Mouse (Mus musculus): ENCODE data around the gene Zdhhc7.

Zdhhc7 gene

DNA sequence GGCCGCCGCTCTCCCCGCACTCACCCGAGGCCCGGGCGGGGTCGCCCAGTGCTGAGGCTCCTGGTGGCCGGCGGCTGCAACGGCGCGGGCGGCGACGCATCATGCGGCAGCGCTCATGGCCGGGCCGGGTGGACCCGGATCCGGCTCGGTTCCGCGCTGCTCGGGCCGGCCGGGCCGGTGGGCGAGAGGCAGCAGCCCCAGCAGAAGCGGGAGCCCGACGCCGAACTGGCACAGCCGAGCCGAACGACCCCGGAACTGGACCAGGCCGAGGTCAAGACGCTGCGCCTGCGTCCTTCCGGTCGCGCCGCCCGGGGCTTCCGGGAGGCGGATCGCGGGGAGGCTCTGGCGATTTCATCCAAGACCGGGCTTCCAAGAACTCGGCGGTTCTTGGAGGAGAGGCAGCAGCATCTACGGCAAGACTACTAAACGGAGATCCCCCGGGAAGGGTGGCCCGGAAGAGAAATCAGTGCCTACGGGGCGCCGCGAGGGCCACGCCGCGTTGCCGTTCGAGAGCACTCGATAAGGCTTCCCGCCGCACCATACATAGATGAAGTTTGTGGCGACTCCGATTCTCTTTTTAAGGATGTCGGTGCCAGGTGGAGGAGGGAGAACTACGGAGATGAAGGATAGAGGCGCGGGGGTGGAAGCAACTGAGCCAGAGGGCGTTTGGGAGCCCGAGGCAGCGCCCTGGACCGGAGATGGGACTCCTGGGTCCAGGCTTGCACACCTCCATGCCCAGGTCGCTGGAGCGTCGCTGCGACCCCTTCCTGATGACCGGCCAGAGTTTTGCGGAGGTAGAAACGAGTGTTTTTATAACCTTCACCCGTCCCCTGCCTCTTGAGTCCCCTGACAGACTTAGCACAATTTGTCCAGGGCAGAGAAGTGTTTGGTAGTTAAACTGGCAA lies at the start of gene Zdhhc7:
TSS of gene Zdhhc7 (minus strand) at position 415 of the 905 bp plus-strand sequence.
- DNase-seq (ENCODE audit: low read depth, low spot score): peak; percentile 91

GRCm38 (mm10) chr8:120150028-120150427 lies 48.7 kb upstream of the Zdhhc7 start:
- no peak for DNase-seq (ENCODE audit: low read depth, low spot score)

GRCm38 (mm10) chr8:120146051-120146450 lies 44.8 kb upstream of the Zdhhc7 start:
- DNase-seq (ENCODE audit: low read depth, low spot score): no peak

- DNase-seq (ENCODE audit: low read depth, low spot score): peak; percentile 91
These were observed 43.5 kb upstream of the Zdhhc7 start for GRCm38 (mm10) chr8:120144652-120145301.

GRCm38 (mm10) chr8:120143911-120144651 lies 42.8 kb upstream of the Zdhhc7 start:
- DNase-seq (ENCODE audit: low read depth, low spot score): peak; percentile 86

- DNase-seq (ENCODE audit: low read depth, low spot score): no peak
These were observed 39.5 kb upstream of the Zdhhc7 start for GRCm38 (mm10) chr8:120140769-120141168.

DNA sequence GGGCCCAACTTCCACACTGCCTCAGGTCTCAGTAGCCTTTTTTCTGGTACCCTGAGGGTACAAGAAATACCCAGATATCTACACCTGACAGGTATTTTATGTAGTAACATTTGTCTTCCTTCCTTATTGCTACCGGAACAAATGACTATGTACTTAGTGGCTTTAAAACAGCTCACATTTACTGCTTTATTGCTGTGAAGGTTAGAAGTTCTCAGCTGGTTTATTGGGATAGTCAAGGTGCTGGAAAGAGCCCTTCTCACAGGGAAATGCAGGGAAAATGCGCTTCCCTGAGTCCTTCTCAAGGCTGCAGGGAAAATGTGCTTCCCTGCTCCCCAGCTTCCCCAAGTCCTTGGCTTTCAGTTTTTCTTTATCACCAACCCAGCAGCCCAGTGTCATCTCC lies 37.7 kb upstream of the Zdhhc7 start:
- no peak for DNase-seq (ENCODE audit: low read depth, low spot score)

DNA sequence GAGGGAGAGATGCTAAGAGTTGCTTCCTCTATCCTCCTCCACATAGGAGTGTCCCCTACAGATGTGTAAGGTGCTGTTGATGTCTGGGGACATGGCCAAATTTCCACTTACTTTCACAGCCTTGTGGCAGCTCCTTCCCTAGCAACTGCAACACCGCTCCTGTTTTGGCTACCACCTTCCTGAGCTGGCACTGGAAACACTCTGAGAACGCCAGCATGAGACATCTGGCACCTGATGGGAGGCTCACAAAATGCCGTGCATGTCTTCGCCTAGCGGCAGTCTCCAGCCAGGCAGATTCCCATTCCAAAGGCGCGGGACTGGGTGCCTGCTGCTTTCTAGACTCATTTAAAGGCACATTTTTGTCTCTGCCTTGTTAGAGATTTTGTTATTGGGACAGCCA lies 35.3 kb upstream of the Zdhhc7 start:
- DNase-seq (ENCODE audit: low read depth, low spot score): peak; percentile 96

DNA sequence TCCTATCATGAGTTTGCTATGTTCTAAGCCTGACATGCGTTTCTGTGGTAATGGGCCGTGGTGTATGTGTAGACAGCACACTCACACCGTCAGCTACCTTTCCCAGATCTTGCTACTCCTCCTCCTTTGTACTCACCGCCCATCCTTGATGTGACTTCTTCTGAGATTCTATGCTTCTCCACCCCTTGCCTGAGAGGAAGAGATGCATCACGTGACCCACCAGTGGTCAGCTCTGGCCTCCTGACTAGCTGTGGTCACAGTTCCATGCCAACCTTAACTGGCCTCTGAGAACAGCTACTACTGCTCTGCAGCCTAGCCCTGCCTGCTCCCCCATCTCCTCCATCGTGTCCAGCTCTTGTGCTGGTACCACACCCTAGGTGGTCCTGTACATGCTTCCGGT lies 34.4 kb upstream of the Zdhhc7 start:
- no peak for DNase-seq (ENCODE audit: low read depth, low spot score)

DNA sequence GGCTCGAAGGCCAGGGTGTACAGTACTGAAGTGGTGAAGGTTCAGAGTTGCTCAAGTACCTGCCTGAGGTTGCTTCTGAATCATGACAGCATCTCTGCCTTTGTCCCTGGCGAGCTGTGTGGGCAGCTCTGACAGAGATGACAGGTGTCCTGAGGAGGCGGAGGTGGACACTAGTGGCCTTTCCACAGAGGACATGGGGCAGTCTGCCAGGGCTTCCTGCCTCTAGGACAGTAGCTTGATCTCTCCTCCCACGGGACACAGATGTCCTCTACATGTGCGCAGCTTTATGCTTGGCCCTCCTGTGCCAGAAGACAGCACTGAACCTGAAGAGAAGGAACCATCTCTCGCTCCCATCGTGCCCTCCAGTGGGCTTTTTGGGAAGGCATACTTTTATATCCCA lies 31.9 kb upstream of the Zdhhc7 start:
- DNase-seq (ENCODE audit: low read depth, low spot score): peak; percentile 98

DNA sequence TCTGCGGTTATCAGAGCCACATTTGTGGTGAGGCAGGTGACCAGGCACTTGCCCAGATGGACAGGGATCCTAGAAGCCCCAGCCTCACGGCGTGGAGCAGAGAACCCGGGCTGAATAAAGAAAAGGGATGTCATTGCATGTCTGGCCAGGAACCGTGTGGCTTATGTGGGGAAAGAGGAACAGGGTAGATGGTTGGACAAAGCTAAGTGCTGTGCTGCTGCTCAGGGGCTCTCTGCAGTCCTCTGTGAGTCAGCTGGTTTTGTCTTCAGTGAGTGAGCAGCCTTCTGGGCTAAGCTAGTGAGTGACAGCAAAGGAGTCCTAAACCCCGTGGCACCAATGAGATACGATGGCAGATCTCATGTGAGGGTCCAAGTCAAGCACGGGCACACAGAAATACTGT lies 29.9 kb upstream of the Zdhhc7 start:
- no peak for DNase-seq (ENCODE audit: low read depth, low spot score)

DNA sequence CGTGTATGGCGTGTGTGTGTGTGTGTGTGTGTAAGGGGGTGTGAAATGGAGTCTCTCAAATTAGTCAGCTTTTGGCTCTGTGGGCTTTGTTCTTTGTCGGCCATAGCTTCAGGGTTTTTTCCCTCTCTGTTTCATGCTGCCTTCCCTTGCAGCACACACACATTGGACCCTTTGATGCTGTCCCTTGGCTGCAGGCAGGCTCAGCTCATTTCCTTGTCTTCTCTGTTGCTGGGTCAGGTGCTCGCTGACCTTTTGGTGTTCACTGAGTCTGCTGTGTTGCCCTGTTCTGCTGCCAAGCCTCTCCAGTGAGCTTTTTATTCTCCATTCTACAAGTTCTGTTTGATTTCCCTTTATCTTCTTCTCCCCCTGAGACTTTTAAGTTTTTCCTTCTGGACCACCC lies 28.3 kb upstream of the Zdhhc7 start:
- DNase-seq (ENCODE audit: low read depth, low spot score): peak; percentile 74

DNA sequence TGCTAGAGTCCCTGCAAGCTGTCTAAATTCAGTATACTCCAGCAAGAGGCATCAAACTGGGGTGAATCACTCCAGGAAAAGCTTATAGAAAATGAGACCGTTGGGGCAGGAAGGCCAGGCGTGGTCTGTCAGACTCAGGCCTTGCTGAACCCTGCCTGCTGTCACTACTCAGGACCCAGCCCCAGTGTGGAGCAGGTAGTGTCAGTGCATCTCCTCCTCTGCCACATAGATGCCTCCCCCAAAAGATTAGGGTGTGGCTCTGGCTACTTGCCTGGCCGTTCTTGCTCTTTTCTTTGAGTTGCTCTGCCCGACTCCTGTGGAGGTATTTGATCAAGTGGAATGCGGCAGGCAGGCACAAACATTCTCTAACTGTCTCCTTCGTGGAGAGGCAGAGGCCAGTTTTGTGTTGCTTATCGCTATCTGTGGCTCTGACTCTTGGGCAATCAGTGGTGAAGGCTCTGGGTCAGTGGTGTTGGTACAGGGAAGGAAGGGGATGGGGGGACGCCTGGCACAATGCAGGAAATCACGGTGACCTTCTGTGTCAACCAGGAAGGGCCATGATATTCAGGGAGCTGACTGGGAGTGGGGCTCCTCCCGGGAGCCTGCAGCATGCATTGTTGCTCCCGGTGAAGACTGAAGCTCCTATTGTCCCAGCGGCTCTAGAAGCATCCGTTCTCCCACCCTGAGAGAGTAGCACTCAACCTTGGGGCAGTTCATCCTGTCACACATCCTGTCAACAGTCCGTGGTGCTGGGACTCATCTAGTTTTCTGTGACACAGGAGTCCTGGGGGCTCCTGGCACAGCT lies 25.3 kb upstream of the Zdhhc7 start:
- no peak for DNase-seq (ENCODE audit: low read depth, low spot score)

- DNase-seq (ENCODE audit: low read depth, low spot score): no peak
These were observed 23.6 kb upstream of the Zdhhc7 start for GRCm38 (mm10) chr8:120124836-120125389.

- DNase-seq (ENCODE audit: low read depth, low spot score): no peak
These were observed 23.0 kb upstream of the Zdhhc7 start for GRCm38 (mm10) chr8:120124261-120124660.

DNA sequence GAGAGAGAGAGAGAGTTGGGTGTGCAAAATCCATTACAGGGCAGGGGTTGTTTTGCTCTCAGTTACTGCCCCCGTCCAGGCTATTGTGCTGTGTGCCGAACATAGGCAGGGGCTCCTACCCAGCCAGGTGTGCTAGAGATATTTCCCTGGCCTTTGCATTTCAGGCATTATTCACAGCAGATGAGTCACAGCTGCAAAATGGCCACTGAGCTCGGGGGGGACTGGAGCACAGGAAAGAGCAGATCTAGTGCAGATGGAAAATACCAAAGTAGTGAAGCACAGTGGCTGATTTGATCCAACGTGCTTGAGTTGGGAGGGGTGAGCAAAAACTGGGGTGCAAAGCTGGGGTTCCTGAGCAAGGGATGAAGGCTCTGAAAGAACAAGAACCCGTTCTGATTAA lies 19.7 kb upstream of the Zdhhc7 start:
- DNase-seq (ENCODE audit: low read depth, low spot score): peak; percentile 71

DNA sequence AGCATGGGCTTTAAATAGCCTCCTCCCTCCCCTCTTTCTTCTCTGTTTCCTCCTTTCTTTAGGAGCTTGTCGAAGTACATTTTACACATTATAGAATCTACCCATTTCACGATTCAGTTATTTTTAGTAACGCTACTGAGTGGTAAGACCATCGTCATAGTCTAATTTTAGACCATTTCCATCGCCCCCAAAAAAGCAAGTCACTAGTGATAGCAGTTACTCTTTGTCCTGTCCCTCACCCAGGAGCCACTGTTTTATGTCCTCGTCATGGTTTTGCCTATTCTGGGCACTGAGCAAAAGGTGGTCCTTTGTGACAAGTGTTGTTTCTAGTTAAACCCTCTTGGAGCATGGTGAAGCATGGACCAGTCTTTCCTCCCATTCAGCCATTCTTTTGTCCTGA lies 18.6 kb upstream of the Zdhhc7 start:
- DNase-seq (ENCODE audit: low read depth, low spot score): peak; percentile 39

- no peak for DNase-seq (ENCODE audit: low read depth, low spot score)
These were observed 18.1 kb upstream of the Zdhhc7 start for GRCm38 (mm10) chr8:120119429-120119828.

GRCm38 (mm10) chr8:120118847-120119246 lies 17.6 kb upstream of the Zdhhc7 start:
- DNase-seq (ENCODE audit: low read depth, low spot score): peak; percentile 74

DNA sequence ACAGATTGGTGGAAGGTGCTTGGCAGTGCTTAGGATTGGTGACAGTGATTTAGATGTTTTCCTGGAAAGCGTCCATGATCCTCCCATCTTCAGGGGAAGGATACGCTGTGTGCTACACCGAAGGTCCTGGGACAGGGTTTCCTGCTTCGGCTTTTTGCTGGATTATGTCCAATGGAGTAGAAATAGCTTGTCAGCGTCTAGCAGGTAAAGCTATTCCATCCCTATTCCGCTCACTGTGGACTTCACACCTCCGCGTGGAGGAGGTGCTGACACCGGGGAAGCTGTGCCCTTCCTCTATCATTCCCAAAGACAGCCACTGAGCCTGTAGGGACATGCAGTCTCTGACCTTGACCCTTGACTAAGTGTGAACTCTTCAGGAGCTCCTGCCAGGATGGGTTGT lies 16.9 kb upstream of the Zdhhc7 start:
- no peak for DNase-seq (ENCODE audit: low read depth, low spot score)

DNA sequence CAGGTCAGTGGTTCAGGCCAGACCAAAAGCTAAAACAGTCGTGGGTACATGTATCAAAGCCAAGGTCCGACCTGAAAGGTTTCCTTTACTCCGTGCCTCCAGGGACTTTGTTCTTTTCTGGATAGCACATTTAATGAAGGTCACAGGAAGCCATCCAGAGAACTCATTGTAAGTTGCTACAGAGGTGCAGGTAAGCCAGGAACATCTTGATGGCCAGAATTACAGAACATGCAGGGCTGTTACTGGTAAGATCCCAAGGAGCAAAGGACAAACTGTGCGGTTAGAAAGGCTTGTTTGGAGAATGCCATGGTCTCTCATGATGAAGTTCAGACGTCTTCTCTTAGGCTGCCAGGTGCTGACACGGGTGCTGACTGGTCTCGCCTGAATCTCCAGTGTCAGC lies 15.3 kb upstream of the Zdhhc7 start:
- DNase-seq (ENCODE audit: low read depth, low spot score): no peak

Measured in brain, adult 2 months (tissue).